Mouse (Mus musculus) kidney, adult 2 months (tissue): ENCODE data around the gene Ptprg. TPM values are rescaled to one million over a fixed set of nuclear protein-coding genes. Genes with fewer than 3 reads are reported as not detected.

ENCODE experiments used
- DNase-seq: peaks from one replicate; pipeline ENCODE4 v3.0.0; 2021
- H3K27ac ChIP-seq: fragments of 200-500 bp; 2 replicates; pipeline ENCODE4 v1.5.1; 2012; ENCODE audit warnings: low read depth, low read length, control low read depth, inconsistent platforms; ENCODE audit not compliant: insufficient read depth
- H3K27me3 ChIP-seq: fragments of 200-500 bp; replicated peaks from 2 replicates; pipeline ENCODE4 v1.6.1; 2012; ENCODE audit warnings: mild to moderate bottlenecking, moderate library complexity, low read length, inconsistent platforms; ENCODE audit not compliant: control insufficient read depth, insufficient read depth
- H3K36me3 ChIP-seq: fragments of 200-500 bp; 2 replicates; pipeline ENCODE4 v1.6.1; 2012; ENCODE audit warnings: mild to moderate bottlenecking, moderate library complexity, low read length, inconsistent platforms; ENCODE audit not compliant: control insufficient read depth, insufficient read depth
- H3K4me1 ChIP-seq: fragments of 200-500 bp; 2 replicates; pipeline ENCODE4 v1.6.1; 2011; ENCODE audit warnings: low read length; ENCODE audit not compliant: control insufficient read depth, insufficient read depth
- H3K4me3 ChIP-seq: fragments of 200-500 bp; 2 replicates; pipeline ENCODE4 v1.5.1; 2011; ENCODE audit warnings: mild to moderate bottlenecking, low read depth, low read length, control low read depth; ENCODE audit not compliant: insufficient read depth
- CTCF ChIP-seq: fragments of 200-500 bp; conservative IDR thresholded peaks from 2 replicates; pipeline ENCODE4 v1.5.1; 2011; ENCODE audit warnings: low read depth, mild to moderate bottlenecking, control low read depth, low read length, moderate library complexity, mixed read lengths; ENCODE audit not compliant: insufficient read depth, insufficient read length
- POLR2A ChIP-seq: fragments of 200-500 bp; IDR thresholded peaks from one replicate; pipeline ENCODE4 v1.6.1; 2011; ENCODE audit warnings: low read depth, low read length, control low read depth
- WGBS: fragments of 180-500 bp; shearing (Covaris S2); methylation state at CpG from one replicate; pipeline ENCODE4 v1.1.7; 2018; 5-methylcytosine and 5-hydroxymethylcytosine counted together
- polyA plus RNA-seq: library from polyadenylated mRNA; depleted of rRNA; stranded (reverse); fragments of >200 nt; gene quantifications from 2 replicates; pipeline ENCODE4 v1.2.3, GENCODE M21; 2012

Ptprg gene
- polyA plus RNA-seq, 1 experiment = 39.2 TPM

DNA sequence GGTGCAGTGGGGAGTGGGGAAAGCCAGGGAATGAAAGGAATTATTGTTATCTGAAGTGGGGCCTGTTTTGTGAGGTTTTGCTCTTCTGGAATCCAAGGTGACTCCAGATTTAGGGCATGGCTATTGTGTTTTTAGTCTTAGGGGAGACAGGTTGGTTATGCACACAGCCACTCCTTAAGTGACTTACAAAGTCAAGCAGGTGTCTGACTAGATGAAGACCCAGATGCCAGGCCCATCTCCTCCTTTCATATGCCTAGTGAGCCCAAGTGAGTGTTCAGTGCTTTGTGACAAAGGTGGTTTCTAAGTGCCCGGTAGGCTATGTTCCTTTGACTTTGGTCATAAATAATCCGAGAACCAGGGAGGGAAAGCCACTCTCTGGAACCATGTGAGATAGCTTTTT, 381.2 kb downstream of the Ptprg start:
- 49% methylated on average over 2 of the region's 2 CpGs for WGBS
- H3K27me3 ChIP-seq = no peaks in the 10 kb centered on the region
- no peak overlapping the region for H3K4me3 ChIP-seq
- no peak overlapping the region for H3K27ac ChIP-seq
- no peak for DNase-seq
- no peaks in the 10 kb centered on the region for H3K36me3 ChIP-seq
- no peak for TF ChIP-seq POLR2A
- TF ChIP-seq CTCF = no peak
- peaks cover 7% of the 10 kb centered on the region for H3K4me1 ChIP-seq

DNA sequence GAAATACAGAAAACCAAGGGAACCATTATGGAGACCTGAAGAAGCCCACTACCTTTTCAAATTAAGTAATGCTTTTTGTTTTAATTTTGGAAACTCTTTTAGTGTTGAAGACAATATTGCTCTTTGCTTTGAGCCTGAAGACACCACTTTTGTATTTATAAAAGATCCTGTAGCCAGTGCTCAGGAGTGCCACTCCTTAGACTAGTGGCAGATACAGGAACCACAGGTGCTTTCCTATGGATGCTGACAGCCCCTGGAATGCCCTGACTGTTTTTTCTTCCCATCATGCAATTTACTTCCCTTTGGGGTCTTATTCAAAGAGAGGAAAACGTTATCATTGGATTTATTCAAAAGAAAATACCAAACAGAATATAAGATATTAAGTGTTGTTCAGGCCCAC, 381.9 kb downstream of the Ptprg start:
- Histone ChIP-seq H3K27ac (no peak overlapping the region), H3K4me3 (no peak overlapping the region), H3K27me3 (no peaks in the 10 kb centered on the region), H3K4me1 (peaks cover 7% of the 10 kb centered on the region), H3K36me3 (no peaks in the 10 kb centered on the region)
- DNase-seq = no peak
- 57% methylated on average over 1 of the region's 1 CpGs for WGBS
- TF ChIP-seq POLR2A = no peak
- TF ChIP-seq CTCF = no peak

DNA sequence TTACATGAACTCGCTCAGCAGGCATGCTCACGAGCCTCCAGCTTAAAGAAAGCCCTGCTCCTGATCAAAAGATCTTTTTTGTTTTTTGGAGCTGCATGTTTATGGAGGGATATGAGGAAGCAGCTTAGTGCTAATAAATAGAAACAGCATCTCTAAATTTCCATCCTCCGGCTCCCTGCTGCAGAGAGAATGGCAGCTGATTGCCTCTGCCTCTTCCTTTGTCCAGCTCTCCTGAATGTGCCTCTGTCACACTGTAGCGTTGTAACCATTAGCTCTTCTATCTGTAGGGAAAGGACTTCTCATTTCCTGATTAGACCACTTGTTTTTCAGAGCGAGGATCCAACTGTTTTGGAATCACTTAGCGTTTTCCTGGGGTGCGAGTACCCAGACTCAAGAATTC, 382.4 kb downstream of the Ptprg start:
- Histone ChIP-seq H3K36me3 (no peaks in the 10 kb centered on the region), H3K4me3 (no peak overlapping the region)
- WGBS = 93% methylated on average over 7 of the region's 7 CpGs

DNA sequence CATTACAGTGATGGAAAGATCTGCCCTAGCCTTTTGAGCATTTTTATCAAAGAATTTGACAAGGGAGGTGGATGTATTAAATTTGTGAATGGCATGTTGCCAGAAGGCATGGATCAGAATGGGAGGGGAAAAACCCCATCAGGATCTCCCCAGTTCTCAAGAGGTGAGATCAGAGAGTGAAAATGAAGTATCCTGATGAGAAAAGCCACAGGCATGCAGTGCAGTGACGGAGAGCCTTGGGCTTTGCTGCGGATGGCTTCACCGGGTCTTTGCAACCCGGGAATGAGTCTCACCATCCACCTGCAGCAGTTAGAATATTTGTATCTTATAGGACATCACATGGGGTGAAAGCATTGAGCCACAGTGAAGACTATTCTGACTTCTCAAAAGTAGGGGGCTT, 385.6 kb downstream of the Ptprg start:
- no peaks in the 10 kb centered on the region for H3K27me3 ChIP-seq
- no peak overlapping the region for H3K4me3 ChIP-seq
- peaks cover 10% of the 10 kb centered on the region; the same call in 1 of the 2 replicates for H3K4me1 ChIP-seq
- WGBS = 83% methylated on average over 4 of the region's 4 CpGs
- TF ChIP-seq POLR2A (no peak), CTCF (no peak)
- no peak overlapping the region for H3K27ac ChIP-seq
- no peaks in the 10 kb centered on the region for H3K36me3 ChIP-seq
- no peak for DNase-seq

More for the DNA sequence above, 382.4 kb downstream of the Ptprg start:
- H3K4me1 ChIP-seq = peaks cover 7% of the 10 kb centered on the region
- no peak for DNase-seq
- TF ChIP-seq POLR2A (no peak), CTCF (no peak)
- H3K27me3 ChIP-seq = no peaks in the 10 kb centered on the region
- no peak overlapping the region for H3K27ac ChIP-seq

DNA sequence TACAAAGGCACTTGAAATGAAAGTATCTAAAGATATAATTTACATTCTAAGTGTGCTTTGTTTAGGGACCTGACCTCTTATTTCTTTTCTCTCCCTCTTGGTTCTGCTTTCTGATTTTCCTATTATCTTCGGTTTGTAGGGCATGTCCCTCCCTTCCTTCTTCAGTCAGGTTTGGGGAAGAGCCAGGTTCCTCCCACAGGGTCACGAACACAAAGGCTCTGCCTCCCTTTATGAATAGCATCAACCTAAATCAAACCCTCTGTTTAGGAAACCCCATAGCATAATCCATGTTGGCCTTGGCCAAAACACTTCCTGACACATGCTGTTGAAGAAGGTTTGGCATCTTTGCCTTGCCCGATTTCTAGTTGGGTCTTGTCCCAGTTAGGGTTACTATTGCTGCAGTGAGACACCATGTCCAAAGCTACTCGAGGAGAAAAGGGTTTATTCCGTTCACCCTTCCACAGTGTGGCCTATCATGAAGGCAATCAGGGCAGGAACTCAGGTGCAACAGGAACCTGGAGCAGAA, 388.7 kb downstream of the Ptprg start:
- 44% methylated on average over 5 of the region's 5 CpGs for WGBS
- Histone ChIP-seq H3K27ac (no peak overlapping the region), H3K27me3 (no peaks in the 10 kb centered on the region), H3K4me1 (peaks cover 10% of the 10 kb centered on the region; the same call in 1 of the 2 replicates), H3K36me3 (no peaks in the 10 kb centered on the region), H3K4me3 (no peak overlapping the region)
- TF ChIP-seq CTCF (no peak), POLR2A (no peak)
- no peak for DNase-seq

DNA sequence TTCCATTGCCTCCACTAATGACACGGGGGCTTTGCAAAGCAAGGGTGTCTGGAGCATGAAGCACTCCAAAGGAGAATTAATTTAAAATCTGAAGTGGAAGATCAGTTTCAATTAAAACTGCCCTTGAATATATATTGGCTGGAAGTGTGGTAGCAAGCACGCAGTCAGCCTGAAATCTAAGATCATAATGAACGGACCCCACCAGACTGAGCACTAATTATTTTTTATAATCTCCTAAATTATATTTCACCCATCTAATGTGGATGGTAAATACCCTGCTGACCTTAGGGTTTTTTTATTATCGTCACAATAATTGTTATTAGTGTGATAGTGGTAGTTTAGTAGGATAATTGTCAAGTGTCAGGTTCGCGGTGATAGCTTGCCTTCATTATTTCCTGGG, 397.0 kb downstream of the Ptprg start:
- H3K4me3 ChIP-seq = no peak overlapping the region
- no peaks in the 10 kb centered on the region for H3K27me3 ChIP-seq
- WGBS = 88% methylated on average over 6 of the region's 6 CpGs
- no peak for DNase-seq
- H3K27ac ChIP-seq = no peak overlapping the region
- TF ChIP-seq CTCF (no peak), POLR2A (no peak)
- no peaks in the 10 kb centered on the region for H3K36me3 ChIP-seq
- H3K4me1 ChIP-seq = no peaks in the 10 kb centered on the region

DNA sequence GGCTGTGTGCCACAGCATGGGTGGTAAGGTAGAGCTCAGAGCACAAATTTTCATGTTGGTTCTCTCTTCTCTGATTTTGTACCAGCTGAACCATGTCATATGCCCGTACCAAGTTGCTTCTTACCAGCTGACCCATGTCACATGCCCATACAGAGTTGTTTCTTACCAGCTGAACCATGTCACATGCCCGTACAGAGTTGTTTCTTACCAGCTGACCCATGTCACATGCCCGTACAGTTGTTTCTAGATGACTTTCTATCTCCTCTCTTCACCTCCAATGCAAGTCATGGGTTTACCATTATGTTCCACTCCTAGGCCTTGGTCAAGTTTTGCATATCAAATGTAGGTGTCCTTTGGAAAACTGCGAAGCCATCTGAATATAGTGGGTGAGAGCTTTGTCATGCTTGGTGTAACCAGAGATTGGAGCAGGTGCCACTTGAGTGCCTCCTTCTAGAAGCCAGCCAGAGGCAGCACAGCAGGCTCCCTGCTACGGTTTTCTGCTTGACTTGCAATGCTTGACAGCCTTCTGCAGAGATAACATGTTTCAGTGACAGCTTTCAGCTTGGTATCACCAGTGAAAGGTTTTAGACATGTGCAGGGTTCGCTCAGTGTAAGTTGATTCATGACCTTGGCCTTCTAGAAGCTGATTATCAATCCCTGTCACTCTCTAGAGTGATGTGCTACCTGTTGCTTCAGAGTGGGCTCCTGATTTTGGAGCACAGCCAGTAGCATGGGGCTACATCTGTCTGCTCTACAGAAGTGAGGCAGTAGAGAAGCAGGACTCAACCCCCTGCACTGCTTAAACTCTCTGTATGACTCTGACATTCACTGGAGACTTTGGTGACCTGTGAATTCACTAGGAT, 401.9 kb downstream of the Ptprg start:
- no peaks in the 10 kb centered on the region for H3K27me3 ChIP-seq
- H3K4me1 ChIP-seq = no peaks in the 10 kb centered on the region
- H3K4me3 ChIP-seq = no peak overlapping the region
- no peak overlapping the region for H3K27ac ChIP-seq
- peak; percentile 19 for DNase-seq
- H3K36me3 ChIP-seq = no peaks in the 10 kb centered on the region
- 53% methylated on average over 6 of the region's 6 CpGs for WGBS
- TF ChIP-seq CTCF (no peak), POLR2A (no peak)
